11 mouse cellular contexts compared by ENCODE assay signal in the genomic region with DNA sequence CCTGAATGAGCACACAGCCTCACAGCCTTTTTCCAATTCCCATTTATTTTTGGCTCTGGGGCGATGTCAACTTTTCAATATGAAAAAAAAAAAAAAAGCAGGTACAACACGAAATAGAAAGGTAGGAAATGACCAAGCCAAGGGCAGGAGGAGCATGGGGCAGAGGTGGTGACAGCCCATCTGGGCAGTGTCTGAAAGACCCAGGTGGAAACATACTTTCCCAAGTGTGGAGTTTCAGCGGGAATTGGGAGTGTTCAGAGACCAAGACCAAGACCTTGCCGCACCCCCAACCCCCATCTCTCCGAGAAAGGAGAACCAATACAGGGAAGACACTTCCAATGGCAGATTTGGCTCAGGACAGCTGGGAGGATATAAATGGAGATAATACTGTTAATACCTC. TPM values are rescaled to one million over a fixed set of nuclear protein-coding genes. Genes with fewer than 3 reads are reported as not detected.
A peak's percentile ranks its signal among the peaks of the same experiment; 100 is the strongest.
DNase-seq lines count a peak whose midpoint lies in the region; ATAC-seq and TF ChIP-seq lines count a peak whose summit lies in the region.
"Had no signal": no experiment of that assay in that cellular context is flagged by ENCODE, and none has a peak within 500 bp of the region (broad histone marks: within the 10 kb centered on the region; RNA-seq: fewer than 3 reads in every experiment).

No protein-coding gene starts in this region.

- TF ChIP-seq EP300 in heart, adult 2 months (IDR thresholded peaks at IDR 0.05; ENCODE audit: insufficient read depth, low read depth, low read length): no peak

- H3K4me3 ChIP-seq in heart, adult 2 months: no peak overlapping the region
- no peak overlapping the region for H3K4me3 ChIP-seq in liver, embryonic 12.5 days
- no peak overlapping the region for H3K4me3 ChIP-seq in stomach, embryonic 16.5 days (replicated peaks; ENCODE audit: low read length)
- H3K4me3 ChIP-seq: gastrocnemius, adult 2 months had no signal

- H3K36me3 ChIP-seq in heart, adult 2 months (ENCODE audit: control insufficient read depth, insufficient read depth, low read length): peaks cover 5% of the 10 kb centered on the region; the same call in 1 of the 2 replicates
- peaks cover 68% of the 10 kb centered on the region for H3K36me3 ChIP-seq in liver, embryonic 12.5 days
- H3K36me3 ChIP-seq in stomach, embryonic 16.5 days (ENCODE audit: control insufficient read depth, insufficient read depth, low read length): peaks cover 29% of the 10 kb centered on the region

- H3K27me3 ChIP-seq in heart, adult 2 months (ENCODE audit: control insufficient read depth, insufficient read depth, low read length): no peaks in the 10 kb centered on the region
- H3K27me3 ChIP-seq in liver, embryonic 12.5 days (replicated peaks): no peaks in the 10 kb centered on the region
- H3K27me3 ChIP-seq in stomach, embryonic 16.5 days (ENCODE audit: control insufficient read depth, insufficient read depth, low read length): no peaks in the 10 kb centered on the region

- no peaks in the 10 kb centered on the region for H3K79me2 ChIP-seq in heart, adult 2 months (replicated peaks; ENCODE audit: control insufficient read depth, insufficient read depth, low read length)

- WGBS in heart, adult 2 months: 46% methylated on average over 5 of the region's 5 CpGs
- WGBS in liver, embryonic 12.5 days (ENCODE audit: insufficient replicate concordance): 46% methylated on average over 5 of the region's 5 CpGs
- 50% methylated on average over 5 of the region's 5 CpGs for WGBS in stomach, embryonic 16.5 days

- H3K4me1 ChIP-seq in heart, adult 2 months (ENCODE audit: control insufficient read depth, insufficient read depth, low read length): peaks cover 9% of the 10 kb centered on the region
- H3K4me1 ChIP-seq in liver, embryonic 12.5 days: peaks cover 73% of the 10 kb centered on the region
- peaks cover 42% of the 10 kb centered on the region for H3K4me1 ChIP-seq in stomach, embryonic 16.5 days (ENCODE audit: control insufficient read depth, insufficient read depth, low read length)

- TF ChIP-seq CTCF in heart, adult 2 months (IDR thresholded peaks at IDR 0.05): no peak

- no peak for DNase-seq in heart, adult 2 months
- no peak for DNase-seq in heart, postnatal 4 days
- DNase-seq in retina, postnatal 1 day: peak; percentile 18
- no peak for DNase-seq in retina, embryonic 14.5 days (ENCODE audit: low spot score)
- DNase-seq in right cerebral cortex, postnatal 25 days: no peak
- no peak for DNase-seq in cerebellum, postnatal 10 days
- DNase-seq: gastrocnemius, adult 2 months; kidney, adult 2 months; lung, adult 18-20 months had no signal

- no peak overlapping the region for H3K9ac ChIP-seq in heart, adult 2 months (ENCODE audit: low read depth, low read length)
- H3K9ac ChIP-seq in liver, embryonic 12.5 days: 0 out of 2 replicates have a peak overlapping the region, but pooled peaks have one; percentile 15
- peak overlapping the region; percentile 4; the same call in 1 of the 2 replicates for H3K9ac ChIP-seq in stomach, embryonic 16.5 days (ENCODE audit: low read length)

- H3K9me3 ChIP-seq in liver, embryonic 12.5 days (replicated peaks): no peaks in the 10 kb centered on the region
- no peaks in the 10 kb centered on the region for H3K9me3 ChIP-seq in stomach, embryonic 16.5 days (replicated peaks; ENCODE audit: control insufficient read depth, low read length)

- intact Hi-C loops in heart, adult 2 months (cut with DNase I): loop anchor here (10.0 kb wide), 1 partner anchor 141 kb away; a partner anchor contains a TSS

- peak overlapping the region; percentile 83; the same call in 1 of the 2 replicates for H3K4me2 ChIP-seq in liver, embryonic 12.5 days
- peak overlapping the region; percentile 3; the same call in 1 of the 2 replicates for H3K4me2 ChIP-seq in stomach, embryonic 16.5 days (ENCODE audit: low read depth, low read length)

- no peak overlapping the region for H3K27ac ChIP-seq in heart, adult 2 months
- peak overlapping the region; percentile 96 for H3K27ac ChIP-seq in liver, embryonic 12.5 days
- H3K27ac ChIP-seq in stomach, embryonic 16.5 days (ENCODE audit: low read length): no peak overlapping the region
- H3K27ac ChIP-seq: gastrocnemius, adult 2 months had no signal

- no peak for ATAC-seq in liver, embryonic 12.5 days
- no peak for ATAC-seq in stomach, embryonic 16.5 days (ENCODE audit: insufficient read depth, low FRiP score)

- peak; percentile 33; the same call in 1 of the 2 replicates for TF ChIP-seq POLR2A in heart, adult 2 months (IDR thresholded peaks at IDR 0.05; ENCODE audit: insufficient read depth, low read depth, low read length)

RNA-seq across cellular contexts. Expression of a gene that starts 4.2 kb away (rescaled TPM):
- total RNA-seq in heart, adult 2 months (2021): 10 to 100 TPM; 83.0 to 90.1 TPM
- polyA plus RNA-seq in heart, adult 2 months (2012; rRNA removed): 108 and 134 TPM in 2 replicates
- total RNA-seq in heart, postnatal 4 days (2021): 100 to 1,000 TPM; 908 to 913 TPM
- 577 and 600 TPM in 2 replicates for polyA plus RNA-seq in liver, embryonic 12.5 days (2016; fragmentation: Nextera tagmentation; extraction: Ambion mirVana)
- 649 and 665 TPM in 2 replicates for polyA plus RNA-seq in stomach, embryonic 16.5 days (2015; fragmentation: Nextera tagmentation; extraction: Ambion mirVana)

RNA-seq across cellular contexts. Expression of a gene that starts 7.4 kb away (rescaled TPM):
- total RNA-seq in heart, adult 2 months (2021): 10 to 100 TPM; 13.2 to 13.3 TPM
- 4.2 and 8.3 TPM in 2 replicates for polyA plus RNA-seq in heart, adult 2 months (2012; rRNA removed)
- total RNA-seq in heart, postnatal 4 days (2021): 10 to 100 TPM; 37.9 to 40.6 TPM
- polyA plus RNA-seq in liver, embryonic 12.5 days (2016; fragmentation: Nextera tagmentation; extraction: Ambion mirVana): 14.2 and 15.0 TPM in 2 replicates
- 11.7 and 16.2 TPM in 2 replicates for polyA plus RNA-seq in stomach, embryonic 16.5 days (2015; fragmentation: Nextera tagmentation; extraction: Ambion mirVana)

RNA-seq across cellular contexts. Expression of a gene that starts 10.9 kb away (rescaled TPM):
- total RNA-seq in heart, adult 2 months (2021): 100 to 1,000 TPM; 133 to 148 TPM
- polyA plus RNA-seq in heart, adult 2 months (2012; rRNA removed): 138 and 144 TPM in 2 replicates
- 100 to 1,000 TPM in 1 of 2 experiments, 10 to 100 TPM in 1; 97.8 to 105 TPM for total RNA-seq in heart, postnatal 4 days (2021)
- 38.0 and 43.1 TPM in 2 replicates for polyA plus RNA-seq in liver, embryonic 12.5 days (2016; fragmentation: Nextera tagmentation; extraction: Ambion mirVana)
- polyA plus RNA-seq in stomach, embryonic 16.5 days (2015; fragmentation: Nextera tagmentation; extraction: Ambion mirVana): 55.8 and 58.2 TPM in 2 replicates

RNA-seq across cellular contexts. Expression of a gene that starts 12.4 kb away (rescaled TPM):
- total RNA-seq in heart, adult 2 months (2021): 10 to 100 TPM; 15.6 to 37.0 TPM
- polyA plus RNA-seq in heart, adult 2 months (2012; rRNA removed): 30.9 and 33.1 TPM in 2 replicates
- 10 to 100 TPM; 39.7 to 42.5 TPM for total RNA-seq in heart, postnatal 4 days (2021)
- polyA plus RNA-seq in liver, embryonic 12.5 days (2016; fragmentation: Nextera tagmentation; extraction: Ambion mirVana): 16.8 and 19.9 TPM in 2 replicates
- polyA plus RNA-seq in stomach, embryonic 16.5 days (2015; fragmentation: Nextera tagmentation; extraction: Ambion mirVana): 22.1 and 24.4 TPM in 2 replicates

RNA-seq across cellular contexts. Expression of a gene that starts 27.2 kb away (rescaled TPM):
- total RNA-seq in heart, adult 2 months (2021): 1 to 10 TPM; 1.8 TPM
- polyA plus RNA-seq in heart, adult 2 months (2012; rRNA removed): 5.3 and 5.6 TPM in 2 replicates
- 10 to 100 TPM; 26.3 to 32.2 TPM for total RNA-seq in heart, postnatal 4 days (2021)
- polyA plus RNA-seq in liver, embryonic 12.5 days (2016; fragmentation: Nextera tagmentation; extraction: Ambion mirVana): 29.5 and 29.8 TPM in 2 replicates
- polyA plus RNA-seq in stomach, embryonic 16.5 days (2015; fragmentation: Nextera tagmentation; extraction: Ambion mirVana): 48.9 and 51.5 TPM in 2 replicates
